Mouse (Mus musculus) cerebellum, postnatal 36 days (tissue): ENCODE data around the gene Hdhd3.
A peak's percentile ranks its signal among the peaks of the same experiment; 100 is the strongest.
"Not testable (repeated sequence)": the region's sequence is repeated elsewhere in the genome, so short reads cannot be mapped to it uniquely, and the experiment has no call there.

Experiments
- DNase-seq, 2 experiments: peaks; one replicate each; pipeline ENCODE4 v3.0.0; 2021 to 2022; ENCODE audit warnings: mixed read lengths in 2 of 2

Gene Hdhd3

GRCm38 (mm10) chr4:62508839-62509238 lies 5.6 kb upstream of the Hdhd3 start:
- DNase-seq, result no peak

- peak; percentile 60 for DNase-seq
Measured at GRCm38 (mm10) chr4:62506798-62507197, 3.5 kb upstream of the Hdhd3 start.

DNA sequence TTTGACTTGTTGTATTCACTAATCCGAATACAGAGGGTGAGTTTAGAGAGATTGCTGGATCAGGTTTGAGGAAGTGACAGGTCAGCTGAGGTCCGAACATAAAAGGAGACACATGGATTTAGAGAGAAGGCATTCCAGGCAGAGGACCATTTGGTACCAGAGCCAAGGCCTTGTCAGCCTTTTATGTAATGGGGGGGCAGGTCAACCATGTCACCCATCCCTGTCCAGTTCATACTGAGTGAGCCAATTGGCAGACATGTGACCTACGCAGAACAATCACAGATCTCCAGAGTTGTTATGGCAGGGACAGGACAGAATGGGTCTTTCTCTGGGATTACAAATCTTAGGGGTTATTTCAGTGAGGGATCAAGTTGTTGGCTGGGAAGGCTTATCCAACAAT lies 2.7 kb upstream of the Hdhd3 start:
- no peak for DNase-seq

- no peak for DNase-seq
Measured at GRCm38 (mm10) chr4:62502969-62503368, 298 bp downstream of the Hdhd3 start.

GRCm38 (mm10) chr4:62501964-62502732 lies 1.1 kb downstream of the Hdhd3 start:
- DNase-seq, result peak; percentile 90

DNA sequence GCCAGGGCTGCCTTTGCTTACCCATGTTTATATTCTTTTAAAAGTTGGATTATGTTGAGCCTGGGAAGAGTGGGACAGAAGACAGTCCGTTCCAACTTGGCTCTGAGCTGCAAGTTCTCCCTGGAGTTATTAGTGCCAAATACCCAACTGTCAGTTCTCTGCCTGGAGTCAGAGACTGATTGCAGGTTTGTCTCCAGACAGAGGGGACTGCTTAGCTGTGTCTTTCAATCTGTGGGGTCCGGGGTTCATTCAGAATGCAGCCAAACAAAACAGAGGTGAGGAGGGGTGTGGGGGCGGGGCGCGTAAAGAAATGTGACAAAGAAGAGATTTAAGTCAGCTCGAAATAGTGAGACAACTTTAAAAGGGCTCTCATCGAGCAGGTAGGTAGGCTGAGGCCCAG lies 1.7 kb downstream of the Hdhd3 start:
- no peak for DNase-seq

- DNase-seq, result no peak
Measured at GRCm38 (mm10) chr4:62500799-62501198, 2.5 kb downstream of the Hdhd3 start.

DNA sequence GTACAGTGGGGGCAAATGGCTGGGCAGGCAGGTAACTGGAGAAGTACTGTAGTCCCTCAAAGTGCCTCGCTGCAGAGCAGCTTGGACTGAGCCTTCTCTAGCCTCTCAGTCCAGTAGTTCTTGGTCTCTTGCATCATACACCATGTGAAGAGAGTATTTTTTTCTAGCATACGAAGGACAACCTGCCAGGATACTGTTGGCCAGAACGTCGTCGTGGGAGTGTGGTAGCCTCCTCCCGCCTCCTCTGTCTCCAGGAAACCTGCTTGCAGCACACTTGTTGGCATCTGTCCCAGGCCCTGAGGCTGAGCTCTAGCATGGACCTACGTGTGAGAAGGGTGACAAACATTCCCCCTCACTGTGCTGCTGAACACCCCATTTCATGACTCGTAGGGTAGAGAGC lies 6.5 kb downstream of the Hdhd3 start:
- peak in 1 of 2 experiments; percentile 42 for DNase-seq

- DNase-seq, result no peak
Measured at GRCm38 (mm10) chr4:62495946-62496345, 7.3 kb downstream of the Hdhd3 start.

- DNase-seq, result no peak
Measured at GRCm38 (mm10) chr4:62494230-62494629, 9.0 kb downstream of the Hdhd3 start.

DNA sequence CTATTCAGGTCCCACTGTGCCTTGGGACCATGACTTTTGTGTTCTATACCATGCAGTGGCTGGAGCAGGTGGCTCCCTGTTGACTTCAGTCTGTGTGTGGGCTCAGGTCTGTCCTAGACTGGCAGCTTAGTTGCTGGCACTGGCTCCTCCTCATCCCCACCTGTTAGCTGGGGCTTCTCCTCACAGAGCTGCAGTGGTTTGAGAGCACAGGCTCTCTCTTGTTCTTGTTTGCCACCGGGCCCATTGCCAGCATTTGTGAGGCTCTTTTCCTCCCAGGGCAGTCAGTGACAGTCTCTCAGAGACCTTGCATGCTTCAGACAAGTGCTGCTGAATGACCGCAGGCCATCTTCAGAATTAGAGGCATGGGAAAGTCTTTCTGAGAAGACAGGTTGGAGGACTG lies 10.6 kb downstream of the Hdhd3 start:
- no peak for DNase-seq

GRCm38 (mm10) chr4:62487914-62488313 lies 15.4 kb downstream of the Hdhd3 start:
- no peak for DNase-seq

GRCm38 (mm10) chr4:62487172-62487571 lies 16.1 kb downstream of the Hdhd3 start:
- no peak for DNase-seq

DNA sequence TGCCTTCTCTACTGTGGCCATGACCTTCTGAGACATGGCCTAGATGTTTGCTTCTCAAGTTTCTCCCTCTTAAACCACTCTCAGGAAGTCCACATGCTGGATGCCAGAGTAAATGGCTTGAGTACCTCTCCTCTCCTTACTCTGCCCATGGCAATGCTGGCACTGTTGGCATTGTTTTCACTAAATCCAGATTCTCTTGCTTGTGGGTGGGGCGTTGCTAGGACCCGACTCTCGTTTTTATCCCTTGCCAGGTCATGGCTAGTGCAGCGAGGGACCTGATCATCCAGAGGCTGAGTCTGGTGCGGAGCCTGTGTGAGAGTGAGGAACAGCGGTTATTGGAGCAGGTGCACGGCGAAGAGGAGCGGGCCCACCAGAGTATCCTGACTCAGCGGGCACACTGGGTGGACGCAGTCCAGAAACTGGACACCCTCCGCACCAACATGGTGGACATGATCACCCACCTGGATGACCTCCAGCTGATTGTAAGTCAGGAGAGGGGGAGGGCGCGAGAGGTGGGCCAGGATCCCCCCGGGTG lies 17.0 kb downstream of the Hdhd3 start:
- no peak for DNase-seq

GRCm38 (mm10) chr4:62485450-62486161 lies 17.7 kb downstream of the Hdhd3 start:
- DNase-seq, result peak in 1 of 2 experiments; percentile 21

DNA sequence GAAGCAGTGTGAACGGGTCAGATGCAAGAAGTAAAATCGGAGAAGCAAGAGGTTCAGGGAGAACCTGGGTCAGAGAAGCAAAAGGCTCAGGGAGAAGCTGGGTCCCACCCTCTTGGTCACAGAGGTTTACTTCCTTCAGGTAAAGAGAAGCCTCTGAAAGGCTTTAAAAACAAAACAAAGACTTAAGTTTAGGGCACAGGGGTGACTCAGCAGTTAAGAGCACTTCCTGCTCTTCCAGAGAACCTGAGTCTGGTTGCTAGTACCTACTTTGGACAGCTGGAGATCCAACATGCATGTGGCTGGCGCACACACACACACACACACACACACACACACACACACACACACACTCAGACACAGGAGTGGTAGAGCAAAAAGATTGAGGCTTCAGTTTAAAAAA lies 18.3 kb downstream of the Hdhd3 start:
- no peak for DNase-seq

DNA sequence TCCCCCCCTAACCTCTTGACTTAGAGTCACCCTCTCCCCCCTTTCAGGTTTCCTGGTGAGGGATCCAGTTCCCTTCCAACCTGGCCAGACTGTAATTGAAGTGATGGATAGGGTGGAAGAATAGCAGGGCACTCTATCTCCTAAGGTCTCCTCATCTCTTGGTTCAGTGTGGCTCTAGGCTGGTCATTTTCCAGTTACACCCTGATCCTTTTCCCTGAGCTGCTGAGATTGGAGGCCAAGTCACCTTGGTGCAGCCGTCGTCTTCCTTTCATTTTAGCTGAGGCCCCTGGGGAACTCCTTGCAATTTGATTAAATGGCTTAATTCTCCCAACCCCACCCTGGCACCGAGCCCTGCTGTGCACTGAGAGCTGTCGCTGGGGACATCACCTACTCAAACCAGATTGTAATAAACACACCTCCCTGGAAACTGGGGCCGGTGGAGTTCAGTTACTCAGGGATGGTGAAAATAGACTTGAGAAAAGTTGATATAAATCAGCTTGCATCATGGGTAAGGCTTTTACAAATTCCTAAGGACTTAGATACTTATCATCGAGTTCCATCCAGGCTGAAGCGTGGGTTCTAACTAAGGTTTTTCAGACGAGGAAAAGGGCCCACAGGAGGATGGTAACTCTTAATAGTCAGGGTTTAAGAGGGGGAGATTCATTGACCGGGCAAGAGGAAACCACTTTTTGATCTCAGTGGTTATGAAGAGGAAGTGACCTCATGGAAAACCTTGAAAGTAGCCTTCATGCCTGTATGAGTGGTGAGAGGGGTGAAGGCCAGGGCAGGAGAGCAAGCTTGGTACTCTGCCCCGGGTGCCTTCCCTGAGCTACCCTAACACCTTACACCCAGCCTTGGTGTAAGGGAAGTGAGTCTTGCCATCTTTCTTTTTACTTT lies 22.3 kb downstream of the Hdhd3 start:
- DNase-seq, result no peak

GRCm38 (mm10) chr4:62479937-62480708 lies 23.1 kb downstream of the Hdhd3 start, which contains the start of gene Bspry:
Gene Bspry (plus strand): TSS chr4:62480053.
- peak in 1 of 2 experiments; percentile 35 for DNase-seq

DNA sequence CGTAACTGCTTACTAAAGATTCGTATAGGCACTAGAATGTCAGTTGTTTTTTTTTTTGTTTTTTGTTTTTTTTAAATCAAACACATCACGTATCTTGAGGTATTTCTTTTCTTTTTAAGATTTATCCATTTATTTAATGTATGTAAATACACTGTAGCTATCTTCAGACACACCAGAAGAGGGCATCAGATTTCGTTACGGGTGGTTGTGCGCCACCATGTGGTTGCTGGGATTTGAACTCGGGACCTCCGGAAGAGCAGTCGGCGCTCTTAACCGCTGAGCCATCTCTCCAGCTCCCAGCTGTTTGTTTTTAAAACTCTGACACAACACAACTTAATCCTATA lies 23.7 kb downstream of the Hdhd3 start:
- not testable (repeated sequence) for DNase-seq

- DNase-seq, result no peak
Measured at GRCm38 (mm10) chr4:62477542-62478244, 25.6 kb downstream of the Hdhd3 start.

DNA sequence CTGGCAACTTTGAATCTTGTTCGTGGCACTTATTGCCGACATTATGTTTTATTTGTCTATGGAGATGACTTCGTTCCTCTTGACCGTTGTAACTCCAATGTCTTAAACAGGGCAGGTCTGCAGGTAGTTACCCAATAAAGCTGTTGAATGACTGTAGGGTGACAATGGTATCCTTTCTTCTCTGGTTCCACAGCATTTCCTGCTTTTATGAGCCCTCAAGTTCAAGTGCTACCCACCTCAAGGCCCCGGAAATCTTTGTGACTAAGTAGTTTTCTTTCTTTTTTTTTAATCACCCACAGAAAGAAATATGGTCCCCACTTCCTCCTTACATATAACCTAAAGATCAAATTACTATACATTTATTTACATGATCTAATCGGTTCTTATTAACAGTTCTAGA lies 27.5 kb downstream of the Hdhd3 start:
- DNase-seq, result no peak

- no peak for DNase-seq
Measured at GRCm38 (mm10) chr4:62475131-62475530, 28.1 kb downstream of the Hdhd3 start.
